Mouse (Mus musculus) frontal cortex, adult (tissue): Measurements from ENCODE around the gene Gm20388.
A peak's percentile ranks its signal among the peaks of the same experiment; 100 is the strongest.

Experiments
- ATAC-seq: cut with Nextera tagmentation; 2 replicates; pipeline ENCODE4 v1.9.2; 2017; ENCODE audit warnings: mild to moderate bottlenecking, moderate library complexity, mixed read lengths; ENCODE audit not compliant: low TSS enrichment

Gene Gm20388

DNA sequence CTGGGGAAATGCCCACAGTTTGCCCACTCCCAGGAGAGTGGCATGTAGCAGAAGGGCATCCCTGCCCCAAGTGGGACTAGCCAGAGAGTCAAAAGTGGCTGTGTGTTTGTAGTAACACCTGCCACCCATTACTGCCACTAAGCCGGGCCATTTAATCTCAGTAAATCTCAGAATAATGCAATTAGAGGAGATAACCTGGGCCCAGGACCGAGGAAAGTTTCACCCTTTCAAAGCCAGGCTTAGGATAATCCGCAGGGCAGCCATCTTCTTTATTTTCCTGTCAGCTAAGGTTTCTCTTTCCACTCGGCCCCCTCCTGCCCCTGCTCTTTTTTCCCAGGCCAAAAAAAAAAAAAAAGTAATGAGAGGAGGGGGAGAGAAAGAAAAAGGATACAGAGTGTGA is 1322.6 kb downstream of the Gm20388 start:
- no peak for ATAC-seq

DNA sequence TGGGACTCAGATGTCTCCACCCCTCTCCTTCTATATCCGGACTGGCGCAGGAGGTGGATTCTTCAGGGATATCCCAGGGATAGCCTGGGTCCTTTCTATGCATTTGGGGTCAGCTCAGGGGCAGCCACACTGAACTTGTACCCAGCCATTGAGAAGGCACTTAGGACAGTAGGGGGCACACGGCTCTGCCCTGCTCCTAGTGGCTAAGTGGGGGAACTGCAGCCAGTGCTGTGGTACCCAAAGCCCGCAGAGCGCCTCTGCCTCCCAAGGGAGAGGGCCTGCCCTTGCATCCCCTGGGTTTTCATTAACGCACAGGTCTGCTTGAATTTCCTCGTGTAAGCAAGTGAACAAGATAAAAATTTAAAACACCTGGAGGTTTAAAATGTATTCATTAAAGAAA is 1324.3 kb downstream of the Gm20388 start:
- no peak for ATAC-seq

DNA sequence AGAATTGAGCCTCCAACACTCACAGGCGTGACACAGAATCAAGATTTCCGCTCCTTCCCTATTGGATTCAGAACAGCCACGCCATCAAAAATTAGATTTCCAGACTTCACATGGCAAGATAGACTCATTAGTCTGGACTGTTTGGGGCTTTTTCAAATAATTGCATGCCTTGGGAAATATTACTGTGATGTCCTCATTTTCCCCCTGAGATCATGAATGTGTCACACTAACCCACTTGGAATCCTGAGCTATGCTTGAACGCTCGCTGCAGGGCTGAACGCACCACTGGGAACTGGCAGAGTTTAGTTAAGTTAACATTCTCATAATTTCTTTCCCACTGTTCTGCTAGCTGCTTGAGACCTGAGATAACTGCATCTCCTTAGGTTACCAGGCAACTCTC is 1329.0 kb downstream of the Gm20388 start:
- no peak for ATAC-seq

DNA sequence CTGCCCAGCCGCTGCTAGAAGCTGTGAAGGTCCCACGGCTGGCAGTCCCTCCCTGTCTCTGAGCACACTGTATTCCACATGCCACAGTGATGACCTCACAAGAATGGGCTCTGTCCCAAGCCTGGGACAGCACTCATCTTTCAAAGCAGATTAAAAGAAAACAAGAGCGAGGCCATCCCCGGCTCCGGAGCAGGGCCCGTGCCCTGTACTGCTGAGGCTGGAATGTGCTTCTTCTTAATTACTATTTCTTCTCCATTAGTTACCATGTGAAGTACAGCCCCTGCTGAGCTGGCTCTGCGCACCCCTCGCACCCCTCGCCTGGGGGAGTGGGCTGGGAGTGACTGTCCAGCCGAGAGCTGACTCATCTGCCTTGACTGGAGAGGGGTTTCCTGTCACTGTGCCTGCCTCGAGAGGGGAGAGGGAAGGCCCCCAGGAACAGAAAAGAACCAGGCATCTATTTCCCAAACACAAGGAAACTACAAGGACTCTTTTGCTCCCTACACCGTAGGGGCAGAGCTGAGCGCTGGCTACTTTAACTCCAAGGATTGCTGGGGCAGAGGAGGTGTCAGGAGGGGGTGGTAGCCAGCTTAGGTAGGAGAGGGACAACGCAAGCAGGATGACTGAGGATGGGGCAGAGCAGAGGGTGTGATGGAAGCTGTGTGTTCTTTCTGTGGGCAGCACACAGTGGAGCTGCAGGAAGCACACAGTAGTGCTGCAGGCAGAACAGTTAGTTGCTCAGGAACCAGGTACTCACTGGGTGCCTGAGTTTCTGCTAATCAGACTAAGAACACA is 1331.3 kb downstream of the Gm20388 start:
- ATAC-seq = no peak

DNA sequence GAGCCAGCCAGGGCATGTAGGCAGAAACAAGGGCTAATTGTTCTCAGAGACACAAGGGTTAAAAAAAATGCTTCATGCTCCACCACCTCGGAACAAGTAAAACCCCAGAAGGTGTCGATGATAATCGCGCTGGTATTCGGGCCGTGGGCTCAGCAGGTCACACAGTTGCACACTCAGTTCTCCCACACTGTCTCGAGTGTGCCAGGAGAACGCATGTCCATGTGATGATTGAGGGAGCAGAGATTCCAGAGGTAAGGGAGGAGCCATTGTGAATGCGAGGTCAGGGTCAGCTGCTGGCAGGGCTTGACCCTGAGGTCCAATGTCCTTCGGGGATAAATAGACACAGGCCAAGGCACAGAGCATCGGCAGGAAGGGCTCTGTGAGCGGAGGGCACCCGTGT is 1332.0 kb downstream of the Gm20388 start:
- no peak for ATAC-seq

DNA sequence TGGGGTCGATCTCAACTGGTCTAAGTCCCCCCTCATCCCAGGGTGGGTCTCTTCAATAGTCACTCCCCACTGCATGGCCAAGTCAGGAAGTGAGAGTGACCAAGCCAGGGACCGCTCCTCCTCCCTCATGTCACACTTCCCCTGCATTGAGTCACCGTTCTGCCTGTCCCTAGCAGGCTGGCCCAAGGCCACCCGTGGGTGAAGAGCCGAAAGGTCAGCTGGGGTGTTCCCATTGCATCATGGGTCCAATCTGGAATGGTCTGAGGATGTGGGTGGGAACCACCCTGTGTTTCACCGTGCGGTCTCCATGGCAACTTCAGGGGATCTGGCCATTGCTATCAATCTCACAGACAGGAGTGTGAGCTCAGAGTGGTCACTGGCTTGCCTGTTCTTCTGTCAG is 1338.2 kb downstream of the Gm20388 start:
- ATAC-seq = no peak

DNA sequence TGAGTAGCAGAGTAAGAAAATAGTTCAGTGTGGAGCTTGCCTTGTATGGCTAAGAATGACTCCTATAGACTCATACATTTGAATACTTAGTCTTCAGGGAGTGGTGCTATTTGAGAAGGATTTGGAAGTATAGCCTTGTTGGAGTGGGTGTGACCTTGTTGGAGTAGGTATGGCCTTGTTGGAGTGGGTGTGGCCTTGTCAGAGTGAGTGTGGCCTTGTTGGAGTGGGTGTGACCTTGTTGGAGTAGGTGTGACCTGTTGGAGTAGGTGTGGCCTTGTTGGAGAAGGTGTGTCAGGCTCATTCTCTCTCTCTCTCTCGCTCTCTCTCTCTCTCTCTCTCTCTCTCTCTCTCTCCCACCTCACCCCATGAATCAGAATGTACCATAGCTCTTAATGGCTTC is 1338.8 kb downstream of the Gm20388 start:
- ATAC-seq = no peak

DNA sequence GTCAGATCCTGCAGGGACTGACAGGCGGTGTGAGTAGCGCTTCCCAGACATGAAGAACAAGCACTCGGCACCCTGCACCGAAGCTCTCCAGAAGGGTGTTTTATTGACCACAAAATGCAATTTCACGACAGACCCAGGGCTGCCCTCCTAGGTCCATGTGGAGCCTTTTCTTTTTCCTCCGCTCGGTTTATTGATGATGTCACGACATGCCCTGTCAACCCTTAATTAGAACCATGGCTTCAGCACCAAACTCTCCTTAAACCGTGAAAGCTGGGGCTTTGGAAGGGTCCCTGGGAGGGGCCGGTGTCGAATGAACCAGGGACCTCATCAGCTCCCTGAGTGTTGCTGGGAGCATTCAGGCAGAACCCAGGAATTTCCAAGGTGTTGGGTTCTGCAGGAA is 1340.4 kb downstream of the Gm20388 start:
- no peak for ATAC-seq

DNA sequence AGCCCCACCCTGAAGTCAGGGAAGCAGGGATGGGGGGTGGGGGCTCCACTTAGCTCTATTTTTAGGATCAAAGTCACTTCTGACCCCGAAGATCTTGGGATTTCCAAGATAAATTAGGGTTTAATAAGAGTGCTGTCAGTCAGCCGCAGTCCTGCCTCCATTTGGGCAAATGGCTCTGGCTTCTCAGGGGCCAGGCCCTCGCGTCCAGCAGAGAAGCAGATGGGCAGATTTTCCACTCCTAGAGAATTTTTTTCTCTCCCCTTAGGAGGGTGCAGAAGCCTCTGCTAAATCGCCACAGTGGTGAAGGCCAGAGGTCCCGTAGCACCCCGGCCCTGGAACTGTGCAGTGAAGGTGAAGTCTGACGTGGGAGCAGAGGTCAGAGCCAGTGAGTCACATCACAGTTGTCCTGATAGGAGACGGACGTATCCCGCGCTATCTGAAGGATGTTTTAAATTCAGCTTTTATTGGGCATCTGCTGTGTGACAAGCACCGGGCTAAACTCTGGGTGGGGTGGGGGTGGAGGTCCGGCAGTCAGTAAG is 1345.2 kb downstream of the Gm20388 start:
- ATAC-seq = no peak

DNA sequence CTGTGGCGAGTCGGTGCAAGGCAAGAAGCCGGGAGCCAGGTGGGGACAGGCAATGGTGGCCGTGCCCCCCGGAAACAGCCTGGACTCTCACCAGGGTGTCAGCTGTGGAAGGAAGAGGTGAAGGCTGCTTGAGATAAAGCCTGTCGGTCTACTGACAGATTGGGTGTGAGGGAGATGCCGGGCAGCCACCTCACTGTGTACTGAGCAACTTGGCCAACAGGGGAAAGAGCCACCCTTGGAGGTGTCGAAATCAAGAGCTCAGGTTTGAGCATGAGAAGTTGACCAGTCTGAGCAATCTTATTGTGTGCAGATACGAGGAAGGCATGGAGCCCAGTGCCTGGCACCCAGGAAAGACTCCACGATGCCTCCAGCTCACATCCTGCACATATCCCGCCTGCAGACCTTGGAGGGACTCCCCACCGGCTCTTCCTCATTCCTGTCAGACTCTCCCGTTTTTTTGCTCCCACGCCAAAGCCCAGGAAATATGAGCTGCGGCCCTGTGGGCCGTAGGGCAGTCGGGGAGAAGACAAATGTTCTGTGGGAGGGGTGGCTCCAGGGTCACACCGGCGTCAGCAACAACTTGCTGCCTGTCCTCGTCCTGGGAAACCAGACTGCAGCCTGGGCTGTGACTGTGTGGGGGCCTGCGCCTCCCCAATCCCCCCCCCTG is 1347.6 kb downstream of the Gm20388 start:
- no peak for ATAC-seq

DNA sequence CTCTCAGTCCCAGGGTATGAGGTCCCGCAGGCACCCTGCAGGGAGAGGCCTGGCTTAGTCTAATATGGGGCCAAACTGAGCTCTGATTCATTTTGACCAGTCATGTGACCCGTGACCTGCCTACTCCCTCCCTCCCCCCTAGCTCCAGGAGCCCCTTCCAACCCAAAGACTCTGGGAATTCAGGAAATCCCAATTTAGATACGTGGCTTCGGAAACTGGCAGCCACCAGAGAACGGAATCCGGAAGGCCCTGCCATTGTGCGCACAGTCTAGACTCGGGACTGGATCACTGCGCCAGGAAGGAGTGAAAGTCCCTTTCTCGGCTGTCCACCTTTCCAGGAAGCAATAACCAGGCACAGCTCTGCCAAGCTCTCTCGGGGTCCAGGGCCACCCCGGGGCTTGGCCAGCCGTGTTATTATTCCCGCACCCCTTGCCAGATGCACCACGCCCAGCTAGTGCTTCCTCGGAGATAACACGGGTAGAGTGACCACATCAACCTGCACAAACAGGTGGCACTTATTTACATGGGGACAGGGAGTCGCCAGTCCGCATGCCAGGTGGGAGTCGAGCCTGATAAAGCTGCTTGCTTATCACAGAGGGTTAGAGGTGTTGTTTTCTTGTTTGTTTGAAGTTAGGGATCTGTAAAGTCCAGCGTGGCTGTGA is 1352.2 kb downstream of the Gm20388 start:
- ATAC-seq = no peak

DNA sequence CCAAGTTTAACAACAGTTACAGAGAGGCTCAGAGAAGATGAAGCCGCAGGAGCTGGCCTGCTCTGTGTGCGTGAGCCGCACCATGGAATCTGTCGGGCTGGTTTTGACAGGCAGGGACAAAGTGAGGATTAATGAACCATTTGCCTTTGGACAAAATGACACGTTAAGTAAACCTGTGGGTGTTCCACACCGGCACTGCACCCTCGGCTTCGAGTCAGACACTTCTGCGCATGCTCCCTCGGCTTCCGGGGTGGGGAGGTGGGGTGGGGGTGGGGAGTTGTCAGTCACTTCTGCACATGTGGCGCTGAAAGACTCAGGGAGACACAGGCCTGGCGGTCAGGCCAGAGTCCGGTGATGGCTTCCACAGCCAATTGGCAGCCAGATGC is 1352.7 kb downstream of the Gm20388 start:
- ATAC-seq = no peak

DNA sequence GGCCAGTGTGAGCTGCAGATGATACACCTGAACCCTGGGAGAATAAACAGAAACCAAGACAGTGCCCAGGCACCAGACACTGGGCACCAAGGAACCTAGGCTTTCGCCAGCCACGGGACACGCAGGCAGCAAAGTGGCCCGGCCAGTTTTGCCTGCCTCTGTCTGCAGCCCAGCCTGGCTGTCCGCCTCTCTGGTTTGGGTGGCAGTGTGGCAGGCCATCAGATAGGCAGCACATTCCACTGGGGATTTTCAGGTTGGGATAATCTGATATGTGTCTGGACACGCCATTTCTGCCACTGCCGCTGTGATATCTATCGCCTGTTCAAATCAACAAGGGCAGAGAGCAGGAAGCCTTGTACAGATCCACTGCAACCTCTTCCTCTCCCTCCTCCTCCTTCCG is 1353.6 kb downstream of the Gm20388 start:
- no peak for ATAC-seq

DNA sequence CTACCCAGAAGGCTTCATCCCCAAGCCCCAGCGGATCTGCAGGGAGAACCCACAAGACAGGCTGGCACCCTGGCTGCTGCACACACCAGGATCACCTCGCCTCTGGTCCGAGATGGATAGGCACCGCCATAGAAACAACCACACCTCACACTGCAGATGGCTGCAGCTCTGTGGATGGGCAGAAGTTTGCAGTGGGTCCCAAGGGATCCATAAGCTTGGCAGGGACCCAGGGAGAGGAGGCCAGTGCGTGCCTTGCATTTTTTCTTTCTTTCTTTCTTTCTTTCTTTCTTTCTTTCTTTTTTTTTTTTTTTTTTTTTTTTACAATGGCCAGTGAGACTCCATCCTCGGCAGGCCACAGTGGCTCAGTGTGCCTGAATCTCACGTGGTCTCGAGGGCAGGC is 1360.9 kb downstream of the Gm20388 start:
- no peak for ATAC-seq

DNA sequence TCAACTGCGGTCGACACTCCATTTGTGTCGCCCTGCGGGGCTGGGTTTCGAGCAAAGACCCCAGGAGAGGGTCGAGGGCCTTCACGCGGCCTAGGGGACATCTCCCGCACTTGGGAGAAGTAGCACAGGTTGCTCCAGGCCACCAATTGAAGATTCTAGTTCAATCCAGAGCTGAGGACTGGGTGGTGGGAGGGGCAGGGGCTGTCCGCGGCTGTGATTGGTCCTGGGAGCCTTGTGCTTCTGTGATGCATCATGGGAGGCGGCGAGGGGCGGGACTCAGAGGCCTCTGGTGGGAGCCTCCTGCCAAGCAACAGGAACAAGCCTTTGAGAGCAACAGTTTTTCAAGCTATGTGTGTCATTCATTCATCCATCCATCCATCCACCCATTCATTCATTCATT is 1362.6 kb downstream of the Gm20388 start:
- peak; percentile 87 for ATAC-seq

DNA sequence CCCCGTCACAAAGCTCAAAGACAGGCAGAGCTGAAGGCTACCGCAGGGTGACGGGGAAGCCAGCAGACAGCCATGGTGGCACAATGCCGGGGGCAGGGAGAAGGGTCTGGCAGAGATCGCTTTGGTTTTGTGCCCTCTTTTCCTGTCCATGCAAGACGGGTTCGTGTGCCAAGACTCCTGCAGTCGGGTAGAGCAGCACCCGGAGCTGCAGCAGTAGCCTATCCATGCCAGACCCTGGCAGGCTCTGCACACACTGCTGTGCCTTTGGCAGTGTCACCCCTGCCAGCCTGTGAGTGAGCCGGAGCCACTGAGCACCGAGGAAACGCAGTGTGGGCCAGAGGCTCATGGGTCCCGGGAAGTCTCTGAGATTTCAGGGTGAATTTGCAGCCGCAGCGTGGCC is 1363.0 kb downstream of the Gm20388 start:
- peak; percentile 55; the same call in 1 of the 2 replicates for ATAC-seq

DNA sequence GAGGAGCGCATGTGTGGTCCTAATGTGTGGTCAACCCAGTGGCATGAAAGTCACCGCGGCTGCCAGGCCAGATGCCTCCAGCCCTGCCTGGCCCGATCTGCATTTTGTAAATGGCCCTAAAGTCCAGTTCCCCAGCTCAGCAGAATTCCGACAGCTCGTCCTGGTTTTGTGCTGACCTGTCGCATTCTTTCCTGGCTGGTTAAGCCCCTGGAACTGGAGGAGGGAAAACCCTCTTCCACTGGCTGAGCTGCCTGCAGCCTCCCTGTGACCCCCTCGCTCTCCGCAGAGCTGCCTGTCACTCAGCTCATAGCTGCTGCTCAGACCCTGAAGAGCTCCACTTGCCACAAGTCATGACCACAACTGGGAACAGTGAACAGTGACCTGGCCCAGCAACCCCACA is 1369.8 kb downstream of the Gm20388 start:
- ATAC-seq = no peak

DNA sequence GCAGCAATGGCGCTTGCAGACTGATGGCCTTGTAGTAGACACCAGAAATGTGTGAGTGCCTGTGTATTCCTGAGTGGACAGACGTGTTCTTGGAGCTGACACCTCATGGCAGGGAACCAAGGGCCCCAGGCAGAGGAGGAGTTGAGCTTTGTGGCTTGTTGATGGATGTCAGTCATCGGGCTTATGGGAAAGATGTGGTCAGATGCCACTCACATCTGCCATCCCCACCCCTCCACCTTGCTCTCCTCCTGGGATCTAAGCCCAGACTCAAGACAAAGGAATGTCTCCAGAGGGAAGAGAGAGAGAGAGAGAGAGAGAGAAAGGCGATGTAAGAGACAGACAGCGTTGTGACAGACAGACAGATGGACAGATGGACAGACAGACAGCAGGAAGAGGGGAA is 1378.7 kb downstream of the Gm20388 start:
- ATAC-seq = no peak

DNA sequence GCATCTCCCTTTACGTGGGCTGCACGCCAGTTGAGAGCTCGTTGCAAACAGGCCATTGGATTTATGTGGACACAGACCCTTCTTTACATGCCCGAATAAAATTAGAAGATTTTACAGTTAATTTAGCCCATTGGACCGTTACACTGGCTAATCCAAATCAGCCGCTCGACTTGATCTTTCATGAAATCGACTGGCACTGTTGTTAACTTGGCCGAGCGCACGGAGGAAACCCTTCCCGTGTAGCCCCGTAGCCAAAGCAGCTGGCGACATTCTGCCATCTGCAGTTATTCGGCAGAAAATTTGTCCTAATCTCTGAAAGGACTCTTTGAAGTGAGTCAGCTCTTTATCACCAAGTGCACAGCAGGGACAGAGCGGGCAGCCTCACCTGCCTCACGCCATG is 1379.9 kb downstream of the Gm20388 start:
- no peak for ATAC-seq

DNA sequence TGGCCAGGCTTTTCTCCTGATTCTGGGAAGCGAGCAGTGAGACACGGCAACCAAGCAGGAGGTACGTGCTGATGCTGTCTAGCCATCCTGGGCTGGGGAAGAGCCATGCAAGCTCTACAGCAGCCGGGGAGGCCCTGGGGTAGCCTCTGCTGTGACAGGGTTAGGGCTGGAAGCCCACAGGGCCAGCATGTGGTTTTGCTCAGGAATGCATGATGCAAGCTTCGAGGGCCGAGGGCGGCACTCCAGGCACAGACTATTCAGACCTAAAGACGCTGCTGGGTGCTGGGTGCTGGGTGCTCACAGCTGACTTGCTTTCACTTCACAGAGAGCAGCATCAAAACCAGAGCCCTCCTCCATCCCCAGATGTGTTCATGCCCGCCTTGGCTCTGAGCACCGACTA is 1382.8 kb downstream of the Gm20388 start:
- ATAC-seq = no peak

DNA sequence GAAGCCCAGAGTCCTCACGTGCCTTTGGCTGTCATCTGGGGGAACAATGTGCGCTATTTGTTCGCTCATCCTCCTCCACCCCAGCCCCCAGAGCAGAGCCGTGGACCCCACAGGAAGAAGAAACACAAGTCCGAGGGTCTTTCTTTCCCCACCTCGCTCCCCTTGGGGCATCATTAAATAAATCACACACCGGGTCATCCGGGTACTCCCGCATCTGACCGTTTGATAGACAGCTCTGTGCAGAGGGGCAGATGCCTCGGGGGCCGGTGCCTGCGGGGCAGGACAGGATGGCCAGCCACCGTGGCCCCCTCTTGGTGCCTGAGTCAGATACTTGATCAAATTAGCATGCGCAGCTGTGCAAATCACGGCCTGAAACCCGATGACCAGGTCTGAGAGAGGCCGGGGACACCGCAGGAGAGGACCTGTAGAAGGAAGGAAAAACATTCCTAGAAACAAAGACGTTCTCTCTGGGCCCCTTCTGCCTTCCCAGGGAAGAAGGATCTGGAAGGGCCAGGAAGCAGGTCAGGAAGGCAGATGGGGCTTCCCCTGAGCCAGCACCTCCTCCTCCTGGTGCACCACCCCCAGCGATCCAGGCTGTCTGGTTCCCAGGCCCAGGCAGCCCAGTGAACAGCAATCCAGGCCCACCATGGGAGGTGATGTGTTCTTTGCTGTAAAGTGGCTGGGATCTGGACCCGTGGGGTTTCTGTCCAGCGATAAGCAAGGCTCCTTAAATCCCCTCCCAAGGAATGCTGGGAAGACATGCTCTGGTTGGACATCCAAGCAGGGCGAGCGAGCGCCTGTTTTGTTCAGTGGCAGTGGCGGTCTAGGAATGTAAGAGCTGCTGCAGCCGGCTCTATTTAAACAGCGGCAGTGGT is 1383.8 kb downstream of the Gm20388 start:
- ATAC-seq = no peak

DNA sequence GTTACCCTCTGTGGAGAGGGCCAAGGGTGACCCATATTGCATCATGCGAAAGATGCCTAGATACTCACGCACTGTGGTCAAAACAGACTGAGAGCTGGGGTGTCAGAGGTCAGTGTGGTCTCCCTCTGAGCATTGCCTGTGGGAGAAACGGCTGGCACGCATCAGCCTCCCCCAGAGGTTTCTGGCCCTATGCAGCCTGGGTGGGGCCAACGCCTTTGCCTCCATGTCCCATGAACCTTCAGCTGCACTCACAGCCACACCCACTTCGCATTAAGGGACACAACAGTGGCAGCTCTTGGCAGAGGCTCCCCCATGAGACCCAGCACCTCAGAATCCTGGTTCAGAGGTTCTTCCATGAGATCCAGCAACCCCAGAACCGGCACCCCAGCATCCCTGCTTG is 1385.4 kb downstream of the Gm20388 start:
- ATAC-seq = no peak
